Mouse (Mus musculus): ENCODE results near the gene Elovl5. TPM values are rescaled to one million over a fixed set of nuclear protein-coding genes. Genes with fewer than 3 reads are reported as not detected.

Elovl5 gene
- polyA plus RNA-seq, 1 experiment from 2014 or later: 73.3 TPM

DNA sequence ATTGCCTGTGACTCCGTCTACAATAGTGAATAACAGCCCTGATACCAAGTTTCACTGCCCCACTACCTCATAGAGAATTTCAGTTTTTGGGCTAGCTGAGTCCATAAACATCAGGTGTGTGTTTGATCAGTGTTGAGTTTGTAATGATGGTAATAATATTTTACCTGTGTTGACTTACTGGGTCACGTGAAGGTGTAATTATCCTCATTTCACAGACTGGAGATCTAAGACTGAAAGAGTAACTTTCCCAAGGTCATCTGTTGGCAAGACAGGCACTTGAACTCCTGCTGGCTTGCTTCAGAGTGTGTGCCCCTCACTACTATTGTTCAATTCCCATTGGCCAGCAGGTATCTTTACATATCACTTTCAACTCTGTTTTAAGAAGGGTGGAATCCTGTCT, 31.1 kb downstream of the Elovl5 start:
- ATAC-seq: no peak
- no peak overlapping the region for H3K27ac ChIP-seq (ENCODE audit: low read depth, low read length)
- no peak overlapping the region for H3K9ac ChIP-seq (ENCODE audit: low read depth, low read length)
- 0 out of 2 replicates have a peak, but pooled peaks cover 3% of the 10 kb centered on the region for H3K4me1 ChIP-seq (ENCODE audit: control insufficient read depth, insufficient read depth, low read depth, low read length)
- no peaks in the 10 kb centered on the region for H3K9me3 ChIP-seq (ENCODE audit: control insufficient read depth, low read length)
- 93% methylated on average over 2 of the region's 2 CpGs for WGBS
- H3K4me2 ChIP-seq (ENCODE audit: low read length): no peak overlapping the region
- no peak overlapping the region for H3K4me3 ChIP-seq (ENCODE audit: low read length)
- no peaks in the 10 kb centered on the region for H3K36me3 ChIP-seq (ENCODE audit: control insufficient read depth, insufficient read depth, low read length)
- H3K27me3 ChIP-seq (replicated peaks; ENCODE audit: control insufficient read depth, insufficient read depth, low read length): no peaks in the 10 kb centered on the region

- no peak for ATAC-seq
- Histone ChIP-seq H3K4me2 (ENCODE audit: low read length) (no peak overlapping the region), H3K36me3 (ENCODE audit: control insufficient read depth, insufficient read depth, low read length) (no peaks in the 10 kb centered on the region), H3K27ac (ENCODE audit: low read depth, low read length) (no peak overlapping the region), H3K27me3 (replicated peaks; ENCODE audit: control insufficient read depth, insufficient read depth, low read length) (no peaks in the 10 kb centered on the region), H3K9ac (ENCODE audit: low read depth, low read length) (no peak overlapping the region), H3K4me3 (ENCODE audit: low read length) (no peak overlapping the region), H3K4me1 (ENCODE audit: control insufficient read depth, insufficient read depth, low read depth, low read length) (peaks cover 3% of the 10 kb centered on the region; the same call in 1 of the 2 replicates), H3K9me3 (ENCODE audit: control insufficient read depth, low read length) (no peaks in the 10 kb centered on the region)
- 25% methylated on average over 7 of the region's 7 CpGs for WGBS
Observed at GRCm38 (mm10) chr9:77949753-77950268, 32.6 kb downstream of the Elovl5 start.

GRCm38 (mm10) chr9:77950841-77951475, 33.8 kb downstream of the Elovl5 start:
- H3K9ac ChIP-seq (ENCODE audit: low read depth, low read length): no peak overlapping the region
- no peak overlapping the region for H3K27ac ChIP-seq (ENCODE audit: low read depth, low read length)
- H3K4me3 ChIP-seq (ENCODE audit: low read length): no peak overlapping the region
- H3K4me1 ChIP-seq (ENCODE audit: control insufficient read depth, insufficient read depth, low read depth, low read length): peaks cover 3% of the 10 kb centered on the region; the same call in 1 of the 2 replicates
- WGBS: 91% methylated on average over 7 of the region's 7 CpGs
- no peaks in the 10 kb centered on the region for H3K36me3 ChIP-seq (ENCODE audit: control insufficient read depth, insufficient read depth, low read length)
- H3K9me3 ChIP-seq (ENCODE audit: control insufficient read depth, low read length): no peaks in the 10 kb centered on the region
- H3K27me3 ChIP-seq (replicated peaks; ENCODE audit: control insufficient read depth, insufficient read depth, low read length): no peaks in the 10 kb centered on the region
- no peak overlapping the region for H3K4me2 ChIP-seq (ENCODE audit: low read length)
- ATAC-seq: no peak

- H3K27me3 ChIP-seq (replicated peaks; ENCODE audit: control insufficient read depth, insufficient read depth, low read length): no peaks in the 10 kb centered on the region
- no peak overlapping the region for H3K4me3 ChIP-seq (ENCODE audit: low read length)
- H3K9ac ChIP-seq (ENCODE audit: low read depth, low read length): no peak overlapping the region
- H3K4me2 ChIP-seq (ENCODE audit: low read length): no peak overlapping the region
- no peaks in the 10 kb centered on the region for H3K9me3 ChIP-seq (ENCODE audit: control insufficient read depth, low read length)
- no peaks in the 10 kb centered on the region for H3K36me3 ChIP-seq (ENCODE audit: control insufficient read depth, insufficient read depth, low read length)
- ATAC-seq: no peak
- peaks cover 3% of the 10 kb centered on the region; the same call in 1 of the 2 replicates for H3K4me1 ChIP-seq (ENCODE audit: control insufficient read depth, insufficient read depth, low read depth, low read length)
- no peak overlapping the region for H3K27ac ChIP-seq (ENCODE audit: low read depth, low read length)
- WGBS: 76% methylated on average over 7 of the region's 7 CpGs
Observed at GRCm38 (mm10) chr9:77951971-77952370, 34.8 kb downstream of the Elovl5 start.

- 50% methylated on average over 8 of the region's 8 CpGs for WGBS
- no peak overlapping the region for H3K27ac ChIP-seq (ENCODE audit: low read depth, low read length)
- ATAC-seq: 0 out of 2 replicates have a peak, but pooled peaks have one; percentile 38
- no peak overlapping the region for H3K9ac ChIP-seq (ENCODE audit: low read depth, low read length)
- H3K36me3 ChIP-seq (ENCODE audit: control insufficient read depth, insufficient read depth, low read length): no peaks in the 10 kb centered on the region
- H3K9me3 ChIP-seq (ENCODE audit: control insufficient read depth, low read length): no peaks in the 10 kb centered on the region
- no peak overlapping the region for H3K4me3 ChIP-seq (ENCODE audit: low read length)
- no peaks in the 10 kb centered on the region for H3K27me3 ChIP-seq (replicated peaks; ENCODE audit: control insufficient read depth, insufficient read depth, low read length)
- H3K4me1 ChIP-seq (ENCODE audit: control insufficient read depth, insufficient read depth, low read depth, low read length): peaks cover 3% of the 10 kb centered on the region; the same call in 1 of the 2 replicates
- no peak overlapping the region for H3K4me2 ChIP-seq (ENCODE audit: low read length)
Observed at GRCm38 (mm10) chr9:77953053-77953452, 35.9 kb downstream of the Elovl5 start.

DNA sequence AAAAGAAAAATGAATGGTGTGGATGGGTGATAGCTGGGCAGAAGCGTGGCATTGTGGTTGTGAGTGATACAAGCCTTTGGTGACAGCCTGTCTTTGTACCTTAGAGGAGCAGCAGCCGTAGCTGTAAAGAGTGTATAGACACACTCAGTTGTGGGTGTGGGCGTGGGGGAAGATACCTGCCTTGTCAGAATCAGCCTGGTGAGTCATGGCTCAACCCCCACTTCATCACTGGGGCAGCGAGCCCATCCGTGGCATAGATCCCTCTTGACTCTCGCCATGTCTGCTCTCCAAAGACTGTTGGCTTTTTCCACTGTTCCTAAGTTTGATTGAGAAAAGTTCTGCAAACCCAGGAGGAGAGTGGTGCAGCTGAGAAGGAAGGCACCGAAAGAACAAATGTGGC, 37.3 kb downstream of the Elovl5 start:
- no peak overlapping the region for H3K27ac ChIP-seq (ENCODE audit: low read depth, low read length)
- H3K4me3 ChIP-seq (ENCODE audit: low read length): no peak overlapping the region
- H3K27me3 ChIP-seq (replicated peaks; ENCODE audit: control insufficient read depth, insufficient read depth, low read length): no peaks in the 10 kb centered on the region
- no peak overlapping the region for H3K4me2 ChIP-seq (ENCODE audit: low read length)
- H3K36me3 ChIP-seq (ENCODE audit: control insufficient read depth, insufficient read depth, low read length): no peaks in the 10 kb centered on the region
- no peak for ATAC-seq
- H3K4me1 ChIP-seq (ENCODE audit: control insufficient read depth, insufficient read depth, low read depth, low read length): peaks cover 2% of the 10 kb centered on the region; the same call in 1 of the 2 replicates
- no peak overlapping the region for H3K9ac ChIP-seq (ENCODE audit: low read depth, low read length)
- no peaks in the 10 kb centered on the region for H3K9me3 ChIP-seq (ENCODE audit: control insufficient read depth, low read length)
- 86% methylated on average over 7 of the region's 7 CpGs for WGBS

GRCm38 (mm10) chr9:77954981-77955380, 37.8 kb downstream of the Elovl5 start:
- no peak for ATAC-seq
- no peaks in the 10 kb centered on the region for H3K36me3 ChIP-seq (ENCODE audit: control insufficient read depth, insufficient read depth, low read length)
- 75% methylated on average over 3 of the region's 3 CpGs for WGBS
- H3K4me1 ChIP-seq (ENCODE audit: control insufficient read depth, insufficient read depth, low read depth, low read length): no peaks in the 10 kb centered on the region; the same call in 1 of the 2 replicates
- no peaks in the 10 kb centered on the region for H3K9me3 ChIP-seq (ENCODE audit: control insufficient read depth, low read length)
- H3K27me3 ChIP-seq (replicated peaks; ENCODE audit: control insufficient read depth, insufficient read depth, low read length): no peaks in the 10 kb centered on the region
- no peak overlapping the region for H3K27ac ChIP-seq (ENCODE audit: low read depth, low read length)
- H3K9ac ChIP-seq (ENCODE audit: low read depth, low read length): no peak overlapping the region
- no peak overlapping the region for H3K4me3 ChIP-seq (ENCODE audit: low read length)
- H3K4me2 ChIP-seq (ENCODE audit: low read length): no peak overlapping the region

DNA sequence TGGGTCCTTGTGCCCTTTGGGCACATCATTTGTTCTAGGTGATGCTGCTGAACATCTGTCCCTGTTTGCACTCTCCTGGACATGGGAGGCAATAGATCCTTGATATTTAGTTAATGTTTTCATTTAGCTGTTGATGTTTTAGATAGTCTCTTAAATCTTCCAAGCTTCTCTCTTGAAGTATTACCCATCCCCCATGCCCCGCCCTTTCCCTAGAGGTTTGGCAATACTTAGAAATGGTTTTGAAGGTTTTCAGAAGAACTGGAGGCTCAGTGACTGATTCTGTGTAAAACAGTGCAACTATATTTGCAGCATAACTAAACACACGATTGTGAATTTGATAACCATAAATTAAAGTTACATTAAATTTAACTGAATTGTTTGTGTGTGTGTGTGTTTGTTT, 38.3 kb downstream of the Elovl5 start:
- H3K9me3 ChIP-seq (ENCODE audit: control insufficient read depth, low read length): no peaks in the 10 kb centered on the region
- no peaks in the 10 kb centered on the region; the same call in 1 of the 2 replicates for H3K4me1 ChIP-seq (ENCODE audit: control insufficient read depth, insufficient read depth, low read depth, low read length)
- no peaks in the 10 kb centered on the region for H3K27me3 ChIP-seq (replicated peaks; ENCODE audit: control insufficient read depth, insufficient read depth, low read length)
- H3K9ac ChIP-seq (ENCODE audit: low read depth, low read length): no peak overlapping the region
- no peak overlapping the region for H3K27ac ChIP-seq (ENCODE audit: low read depth, low read length)
- H3K4me3 ChIP-seq (ENCODE audit: low read length): no peak overlapping the region
- ATAC-seq: no peak
- no peaks in the 10 kb centered on the region for H3K36me3 ChIP-seq (ENCODE audit: control insufficient read depth, insufficient read depth, low read length)
- H3K4me2 ChIP-seq (ENCODE audit: low read length): no peak overlapping the region
- 97% methylated on average over 2 of the region's 2 CpGs for WGBS

DNA sequence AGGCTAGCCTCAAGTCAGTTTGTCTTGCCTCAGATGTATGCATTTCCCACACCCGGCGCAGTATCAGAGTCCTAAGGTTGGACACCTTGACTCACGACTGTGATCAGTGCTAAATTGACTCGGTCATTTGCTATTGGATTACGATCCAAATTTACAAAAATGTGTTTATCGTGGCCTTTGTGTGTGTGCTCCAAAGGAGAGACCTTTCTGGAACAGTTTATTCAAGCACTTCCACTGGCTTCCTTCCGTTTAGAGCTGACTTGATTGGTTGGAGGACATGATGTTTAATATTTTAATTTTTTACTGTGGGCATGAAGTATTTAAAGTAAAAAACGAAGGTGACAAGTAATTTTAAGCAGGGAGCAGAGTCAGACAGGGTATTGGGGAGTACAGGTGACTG, 38.8 kb downstream of the Elovl5 start:
- no peak overlapping the region for H3K4me2 ChIP-seq (ENCODE audit: low read length)
- whole genome bisulfite sequencing: 89% methylated on average over 8 of the region's 8 CpGs
- no peaks in the 10 kb centered on the region; the same call in 1 of the 2 replicates for H3K4me1 ChIP-seq (ENCODE audit: control insufficient read depth, insufficient read depth, low read depth, low read length)
- H3K9ac ChIP-seq (ENCODE audit: low read depth, low read length): no peak overlapping the region
- no peak overlapping the region for H3K4me3 ChIP-seq (ENCODE audit: low read length)
- H3K36me3 ChIP-seq (ENCODE audit: control insufficient read depth, insufficient read depth, low read length): no peaks in the 10 kb centered on the region
- H3K27me3 ChIP-seq (replicated peaks; ENCODE audit: control insufficient read depth, insufficient read depth, low read length): no peaks in the 10 kb centered on the region
- no peak overlapping the region for H3K27ac ChIP-seq (ENCODE audit: low read depth, low read length)
- no peak for ATAC-seq
- H3K9me3 ChIP-seq (ENCODE audit: control insufficient read depth, low read length): no peaks in the 10 kb centered on the region
